In the genomic region with DNA sequence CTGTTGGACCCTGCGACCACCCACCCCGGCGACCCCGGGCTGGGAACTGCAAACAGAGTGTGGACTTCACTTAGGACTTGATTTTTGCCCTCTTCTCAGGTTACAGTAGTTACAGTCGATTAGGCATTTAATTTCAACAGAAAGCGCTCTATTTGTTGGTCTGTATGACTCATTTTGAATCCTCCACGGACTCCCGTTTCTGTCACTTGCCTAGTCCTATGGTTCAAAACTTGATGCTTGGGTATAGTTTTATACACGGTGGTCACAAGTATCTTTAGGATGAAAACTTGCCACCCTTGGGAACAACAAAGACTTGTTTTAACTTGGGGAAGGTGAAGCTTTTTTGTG, we compare ENCODE assay signal across 9 mouse cellular contexts. TPM values are rescaled to one million over a fixed set of nuclear protein-coding genes. Genes with fewer than 3 reads are reported as not detected.
A peak's percentile ranks its signal among the peaks of the same experiment; 100 is the strongest.
DNase-seq lines count a peak whose midpoint lies in the region; ATAC-seq and TF ChIP-seq lines count a peak whose summit lies in the region.
"Had no signal": no experiment of that assay in that cellular context is flagged by ENCODE, and none has a peak within 500 bp of the region (broad histone marks: within the 10 kb centered on the region; RNA-seq: fewer than 3 reads in every experiment).

No protein-coding gene starts in this region.

- no peaks in the 10 kb centered on the region for H3K27me3 ChIP-seq in kidney, adult 2 months (replicated peaks; ENCODE audit: control insufficient read depth, insufficient read depth, low read length)
- H3K27me3 ChIP-seq in hindbrain, embryonic 13.5 days = peaks cover 12% of the 10 kb centered on the region
- H3K27me3 ChIP-seq in midbrain, embryonic 13.5 days = peaks cover 14% of the 10 kb centered on the region

- no peak for TF ChIP-seq CTCF in kidney, adult 2 months (conservative IDR thresholded peaks at IDR 0.05; ENCODE audit: insufficient read depth, insufficient read length, low read depth, low read length)
- TF ChIP-seq CTCF in cortical plate, adult 2 months (IDR thresholded peaks at IDR 0.05; ENCODE audit: extremely low read depth, insufficient read depth, low read length) = no peak

- H3K27ac ChIP-seq in kidney, adult 2 months (ENCODE audit: insufficient read depth, low read depth, low read length) = no peak overlapping the region
- H3K27ac ChIP-seq in cortical plate, adult 2 months (ENCODE audit: insufficient read depth, low read length) = no peak overlapping the region
- H3K27ac ChIP-seq in hindbrain, embryonic 13.5 days = no peak overlapping the region
- no peak overlapping the region for H3K27ac ChIP-seq in midbrain, embryonic 13.5 days

- no peaks in the 10 kb centered on the region for H3K9me3 ChIP-seq in hindbrain, embryonic 13.5 days
- H3K9me3 ChIP-seq in midbrain, embryonic 13.5 days = no peaks in the 10 kb centered on the region

- H3K4me2 ChIP-seq in hindbrain, embryonic 13.5 days = peak overlapping the region; percentile 91
- peak overlapping the region; percentile 71 for H3K4me2 ChIP-seq in midbrain, embryonic 13.5 days (replicated peaks)

- H3K9ac ChIP-seq in hindbrain, embryonic 13.5 days = peak overlapping the region; percentile 65
- H3K9ac ChIP-seq in midbrain, embryonic 13.5 days (replicated peaks) = peak overlapping the region; percentile 60

- DNase-seq in kidney, adult 2 months = no peak
- no peak for DNase-seq in kidney, postnatal 14 days
- DNase-seq in natural killer cell, adult 2 months (ENCODE audit: low spot score in 2 of 2) = no peak
- no peak for DNase-seq in right cerebral cortex, postnatal 14 days

- no peaks in the 10 kb centered on the region for H3K36me3 ChIP-seq in kidney, adult 2 months (ENCODE audit: control insufficient read depth, insufficient read depth, low read length)
- H3K36me3 ChIP-seq in hindbrain, embryonic 13.5 days = no peaks in the 10 kb centered on the region
- H3K36me3 ChIP-seq in midbrain, embryonic 13.5 days = no peaks in the 10 kb centered on the region

- 2% methylated on average over 9 of the region's 9 CpGs for WGBS in kidney, adult 2 months
- WGBS in hindbrain, embryonic 13.5 days = 3% methylated on average over 9 of the region's 9 CpGs
- 4% methylated on average over 9 of the region's 9 CpGs for WGBS in midbrain, embryonic 13.5 days

- no peaks in the 10 kb centered on the region; the same call in 1 of the 2 replicates for H3K4me1 ChIP-seq in kidney, adult 2 months (ENCODE audit: control insufficient read depth, insufficient read depth, low read length)
- no peaks in the 10 kb centered on the region for H3K4me1 ChIP-seq in cortical plate, adult 2 months (ENCODE audit: control insufficient read depth, insufficient read depth, low read length)
- peaks cover 13% of the 10 kb centered on the region for H3K4me1 ChIP-seq in hindbrain, embryonic 13.5 days (replicated peaks)
- H3K4me1 ChIP-seq in midbrain, embryonic 13.5 days (replicated peaks) = peaks cover 17% of the 10 kb centered on the region

- H3K4me3 ChIP-seq in kidney, adult 2 months (ENCODE audit: insufficient read depth, low read depth, low read length) = peak overlapping the region; percentile 57
- H3K4me3 ChIP-seq in cortical plate, adult 2 months (ENCODE audit: insufficient read depth, low read length) = peak overlapping the region; percentile 50
- H3K4me3 ChIP-seq in hindbrain, embryonic 13.5 days = peak overlapping the region; percentile 56
- H3K4me3 ChIP-seq in midbrain, embryonic 13.5 days (replicated peaks) = peak overlapping the region; percentile 51

- ATAC-seq in hindbrain, embryonic 13.5 days (ENCODE audit: low FRiP score) = no peak
- ATAC-seq in midbrain, embryonic 13.5 days = no peak
- no peak for ATAC-seq in erythroid progenitor cell, adult 5-6 weeks (replicated peaks; ENCODE audit: low FRiP score, poor library complexity, severe bottlenecking)

- no peak for TF ChIP-seq POLR2A in kidney, adult 2 months (IDR thresholded peaks at IDR 0.05; ENCODE audit: low read depth, low read length)
- no peak for TF ChIP-seq POLR2A in cortical plate, adult 2 months (IDR thresholded peaks at IDR 0.05; ENCODE audit: extremely low read depth, insufficient read depth, low read length)

RNA-seq across cellular contexts. Expression of a gene that starts 0.7 kb away (rescaled TPM):
- 10.9 and 12.0 TPM in 2 replicates for polyA plus RNA-seq in kidney, adult 2 months (2012; rRNA removed)
- polyA plus RNA-seq in cortical plate, adult 2 months (2012; rRNA removed) = 18.0 and 20.7 TPM in 2 replicates
- 4.4 and 5.5 TPM in 2 replicates for polyA plus RNA-seq in hindbrain, embryonic 13.5 days (2015; fragmentation: Nextera tagmentation; extraction: Ambion mirVana)
- polyA plus RNA-seq in midbrain, embryonic 13.5 days (2015; fragmentation: Nextera tagmentation; extraction: Ambion mirVana) = 4.0 and 6.7 TPM in 2 replicates
- not detected in 2 replicates for total RNA-seq in erythroid progenitor cell, adult 5-6 weeks (2015; ENCODE audit: low replicate concordance)
- not detected in 2 replicates for total RNA-seq in erythroid progenitor cell, adult 5-6 weeks (2017; ENCODE audit: low replicate concordance)
- total RNA-seq: common myeloid progenitor, adult 5-6 weeks had no signal
